Mouse (Mus musculus) heart, embryonic 11.5 days (tissue): ENCODE data around the gene Tnfsf13. TPM values are rescaled to one million over a fixed set of nuclear protein-coding genes. Genes with fewer than 3 reads are reported as not detected.
"Not testable (repeated sequence)": the region's sequence is repeated elsewhere in the genome, so short reads cannot be mapped to it uniquely, and the experiment has no call there.

ENCODE experiments used
- ATAC-seq: fragments of 200-750 bp; cut with Nextera tagmentation; replicated peaks from 2 replicates; pipeline ENCODE4 v1.8.0; 2017; ENCODE audit warnings: moderate library complexity; ENCODE audit not compliant: insufficient number of reproducible peaks, low FRiP score, low TSS enrichment
- H3K27ac ChIP-seq: fragments of 300-500 bp; sonication (generic); 2 replicates; pipeline ENCODE4 v1.5.1; 2014; ENCODE audit warnings: mild to moderate bottlenecking, low read depth, low read length
- H3K27me3 ChIP-seq: fragments of 300-500 bp; sonication (generic); 2 replicates; pipeline ENCODE4 v1.6.1; 2014; ENCODE audit warnings: mild to moderate bottlenecking, low read length, mixed read lengths; ENCODE audit not compliant: control insufficient read depth, insufficient read depth
- H3K36me3 ChIP-seq: fragments of 300-500 bp; sonication (generic); 2 replicates; pipeline ENCODE4 v1.6.1; 2014; ENCODE audit warnings: mild to moderate bottlenecking, low read length, moderate library complexity, mixed read lengths; ENCODE audit not compliant: control insufficient read depth, insufficient read depth
- H3K4me1 ChIP-seq: fragments of 300-500 bp; sonication (generic); 2 replicates; pipeline ENCODE4 v1.6.1; 2014; ENCODE audit warnings: low read length; ENCODE audit not compliant: control insufficient read depth, insufficient read depth
- H3K4me2 ChIP-seq: fragments of 300-500 bp; sonication (generic); 2 replicates; pipeline ENCODE4 v1.6.1; 2014; ENCODE audit warnings: mild to moderate bottlenecking, moderate library complexity
- H3K4me3 ChIP-seq: fragments of 300-500 bp; sonication (generic); 2 replicates; pipeline ENCODE4 v1.5.1; 2014; ENCODE audit warnings: low read depth, low read length
- H3K9ac ChIP-seq: fragments of 300-500 bp; sonication (generic); 2 replicates; pipeline ENCODE4 v1.6.1; 2014; ENCODE audit warnings: mild to moderate bottlenecking, low read depth, low read length, moderate library complexity
- H3K9me3 ChIP-seq: fragments of 300-500 bp; sonication (generic); replicated peaks from 2 replicates; pipeline ENCODE4 v1.6.1; 2016; ENCODE audit warnings: low read length; ENCODE audit not compliant: control insufficient read depth
- WGBS: fragments of 180-500 bp; shearing (Covaris S2); extraction: QIAGEN DNeasy Blood & Tissue Kit; methylation state at CpG from one replicate; pipeline ENCODE4 v1.1.7; 2014; ENCODE audit not compliant: insufficient replicate concordance; 5-methylcytosine and 5-hydroxymethylcytosine counted together
- polyA plus RNA-seq: library from polyadenylated mRNA; unstranded; fragments of >200 nt; fragmentation: Nextera tagmentation; extraction: Ambion mirVana; gene quantifications from 2 replicates; pipeline ENCODE4 v1.2.1, GENCODE M21; 2014

Tnfsf13 gene
- polyA plus RNA-seq: 0.24 TPM in 1 of 2 replicates, not detected in the other

GRCm38 (mm10) chr11:69685526-69686148, at the start of gene Tnfsf13:
TSS of gene Tnfsf13 (minus strand) at chr11:69685784.
- Histone ChIP-seq H3K4me2 (peak within 1 kb of the TSS; percentile 9; the same call in 1 of the 2 replicates), H3K36me3 (no peaks in the 10 kb centered on the region)

GRCm38 (mm10) chr11:69731408-69731807, 45.8 kb upstream of the Tnfsf13 start:
- H3K4me3 ChIP-seq, ATAC-seq, H3K9ac ChIP-seq, H3K9me3 ChIP-seq, H3K27me3 ChIP-seq, H3K27ac ChIP-seq, H3K4me2 ChIP-seq, H3K4me1 ChIP-seq: not testable (repeated sequence)
- H3K36me3 ChIP-seq: peaks cover 21% of the 10 kb centered on the region
- WGBS: 90% methylated on average over 2 of the region's 3 CpGs

More at GRCm38 (mm10) chr11:69685526-69686148, at the start of gene Tnfsf13:
- no peaks in the 10 kb centered on the region for H3K9me3 ChIP-seq
- H3K27ac ChIP-seq: peak within 1 kb of the TSS; percentile 59
- H3K9ac ChIP-seq: 0 out of 2 replicates have a peak within 1 kb of the TSS, but pooled peaks have one; percentile 39
- no peaks in the 10 kb centered on the region; the same call in 1 of the 2 replicates for H3K27me3 ChIP-seq
- peaks cover 9% of the 10 kb centered on the region for H3K4me1 ChIP-seq
- WGBS: 72% methylated on average over 10 of the region's 10 CpGs
- H3K4me3 ChIP-seq: no peak within 1 kb of the TSS
- no peak for ATAC-seq

DNA sequence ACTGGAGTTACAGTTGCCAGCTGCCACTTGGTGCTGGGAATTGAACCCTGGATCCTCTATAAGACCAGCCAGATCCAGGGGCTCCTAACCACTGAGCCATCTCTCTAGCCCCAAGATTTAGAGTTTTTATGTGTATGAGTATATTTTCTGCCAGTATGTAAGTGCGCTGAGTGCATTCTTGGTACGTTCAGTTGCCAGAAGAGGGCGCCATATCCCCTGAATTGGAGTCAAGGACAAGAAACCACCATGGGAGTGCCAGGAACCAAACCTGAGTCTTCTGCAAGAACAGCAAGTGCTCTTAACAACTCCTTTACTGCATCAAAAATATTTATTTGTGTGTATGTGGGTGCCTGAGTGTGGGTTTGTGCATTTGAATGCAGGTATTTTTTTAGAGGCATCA, 43.5 kb upstream of the Tnfsf13 start:
- no peak for ATAC-seq
- no peak overlapping the region for H3K27ac ChIP-seq
- H3K9me3 ChIP-seq: no peaks in the 10 kb centered on the region
- H3K4me1 ChIP-seq: no peaks in the 10 kb centered on the region
- H3K27me3 ChIP-seq: no peaks in the 10 kb centered on the region
- no peak overlapping the region for H3K4me2 ChIP-seq
- H3K36me3 ChIP-seq: peaks cover 2% of the 10 kb centered on the region; the same call in 1 of the 2 replicates
- no peak overlapping the region for H3K4me3 ChIP-seq
- H3K9ac ChIP-seq: no peak overlapping the region
- WGBS: 27% methylated on average over 3 of the region's 3 CpGs

- H3K4me2 ChIP-seq: no peak overlapping the region
- no peaks in the 10 kb centered on the region for H3K9me3 ChIP-seq
- H3K4me3 ChIP-seq: no peak overlapping the region
- ATAC-seq: no peak
- WGBS: 35% methylated on average over 5 of the region's 5 CpGs
- H3K4me1 ChIP-seq: no peaks in the 10 kb centered on the region
- no peaks in the 10 kb centered on the region for H3K36me3 ChIP-seq
- no peaks in the 10 kb centered on the region for H3K27me3 ChIP-seq
- H3K9ac ChIP-seq: no peak overlapping the region
- no peak overlapping the region for H3K27ac ChIP-seq
Measured at GRCm38 (mm10) chr11:69725951-69726350, 40.4 kb upstream of the Tnfsf13 start.

GRCm38 (mm10) chr11:69723074-69723473, 37.5 kb upstream of the Tnfsf13 start:
- WGBS: 31% methylated on average over 2 of the region's 2 CpGs
- no peak overlapping the region for H3K27ac ChIP-seq
- H3K9ac ChIP-seq: no peak overlapping the region
- H3K4me3 ChIP-seq: no peak overlapping the region
- ATAC-seq: no peak
- H3K4me1 ChIP-seq: 0 out of 2 replicates have a peak, but pooled peaks cover 3% of the 10 kb centered on the region
- no peaks in the 10 kb centered on the region for H3K27me3 ChIP-seq
- H3K36me3 ChIP-seq: no peaks in the 10 kb centered on the region
- no peaks in the 10 kb centered on the region for H3K9me3 ChIP-seq
- no peak overlapping the region for H3K4me2 ChIP-seq

GRCm38 (mm10) chr11:69720852-69721251, 35.3 kb upstream of the Tnfsf13 start:
- 80% methylated on average over 6 of the region's 6 CpGs for WGBS

GRCm38 (mm10) chr11:69719423-69719822, 33.8 kb upstream of the Tnfsf13 start:
- Histone ChIP-seq H3K36me3 (no peaks in the 10 kb centered on the region), H3K4me1 (peaks cover 12% of the 10 kb centered on the region), H3K27me3 (no peaks in the 10 kb centered on the region), H3K4me3 (no peak overlapping the region), H3K9ac (no peak overlapping the region), H3K27ac (no peak overlapping the region), H3K4me2 (no peak overlapping the region), H3K9me3 (no peaks in the 10 kb centered on the region)
- WGBS: 62% methylated on average over 6 of the region's 6 CpGs
- no peak for ATAC-seq

More at GRCm38 (mm10) chr11:69720852-69721251, 35.3 kb upstream of the Tnfsf13 start:
- Histone ChIP-seq H3K27me3 (no peaks in the 10 kb centered on the region), H3K9ac (no peak overlapping the region), H3K36me3 (no peaks in the 10 kb centered on the region), H3K4me2 (no peak overlapping the region), H3K27ac (no peak overlapping the region), H3K4me1 (peaks cover 8% of the 10 kb centered on the region), H3K9me3 (no peaks in the 10 kb centered on the region), H3K4me3 (no peak overlapping the region)
- ATAC-seq: no peak

- no peaks in the 10 kb centered on the region for H3K27me3 ChIP-seq
- ATAC-seq: peak; percentile 74; the same call in 1 of the 2 replicates
- peak overlapping the region; percentile 56; the same call in 1 of the 2 replicates for H3K9ac ChIP-seq
- no peaks in the 10 kb centered on the region for H3K9me3 ChIP-seq
- H3K27ac ChIP-seq: no peak overlapping the region; the same call in 1 of the 2 replicates
- peaks cover 12% of the 10 kb centered on the region for H3K4me1 ChIP-seq
- H3K4me3 ChIP-seq: no peak overlapping the region
- no peaks in the 10 kb centered on the region for H3K36me3 ChIP-seq
- 28% methylated on average over 15 of the region's 15 CpGs for WGBS
- peak overlapping the region; percentile 39 for H3K4me2 ChIP-seq
Measured at GRCm38 (mm10) chr11:69718661-69719060, 33.1 kb upstream of the Tnfsf13 start.

DNA sequence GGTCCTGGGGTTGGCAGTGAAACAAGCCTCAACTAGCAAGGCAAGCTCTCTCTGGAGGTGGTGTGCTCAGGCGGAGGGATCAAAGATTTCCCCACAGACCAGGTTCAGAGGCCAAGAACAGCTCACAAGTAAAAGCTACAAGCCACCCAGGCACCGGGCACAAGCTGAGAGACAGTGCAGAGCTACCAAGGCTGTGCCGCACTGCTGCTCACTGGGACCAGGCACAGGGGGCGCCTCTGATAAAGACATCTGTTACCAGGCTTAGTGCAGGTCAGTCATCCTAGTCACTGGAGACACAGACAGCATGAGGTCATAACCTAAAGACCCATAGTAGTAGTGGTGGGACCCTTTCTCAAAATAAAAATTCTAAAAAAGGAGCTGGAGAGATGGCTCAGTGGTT, 31.4 kb upstream of the Tnfsf13 start:
- Histone ChIP-seq H3K4me1 (peaks cover 12% of the 10 kb centered on the region), H3K4me3 (no peak overlapping the region), H3K27me3 (no peaks in the 10 kb centered on the region), H3K9ac (no peak overlapping the region), H3K36me3 (no peaks in the 10 kb centered on the region), H3K4me2 (no peak overlapping the region), H3K27ac (no peak overlapping the region), H3K9me3 (no peaks in the 10 kb centered on the region)
- ATAC-seq: no peak
- WGBS: 67% methylated on average over 4 of the region's 4 CpGs
